Mouse (Mus musculus): ENCODE data around the gene Usp37.
A peak's percentile ranks its signal among the peaks of the same experiment; 100 is the strongest.

Gene Usp37

DNA sequence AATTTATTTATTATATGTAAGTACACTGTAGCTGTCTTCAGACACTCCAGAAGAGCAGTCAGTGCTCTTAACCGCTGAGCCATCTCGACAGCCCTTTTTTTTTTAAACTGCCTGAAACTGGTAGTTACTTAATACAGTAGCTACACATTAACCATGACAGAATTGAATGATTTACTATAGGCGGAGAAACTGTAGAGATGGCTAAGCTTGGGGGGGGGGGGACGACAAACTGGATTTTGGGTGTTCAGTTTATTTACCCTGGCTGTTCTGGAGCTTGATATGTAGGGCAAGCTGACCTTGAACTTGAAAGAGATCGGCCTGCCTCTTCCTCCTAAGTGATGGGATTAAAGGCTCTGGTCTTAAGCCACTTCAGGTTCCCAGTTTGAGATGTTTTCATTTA lies 32.8 kb downstream of the Usp37 start:
- H3K36me3 ChIP-seq (ENCODE audit: control insufficient read depth, insufficient read depth, low read length, poor library complexity, severe bottlenecking), result no peaks in the 10 kb centered on the region; the same call in 1 of the 2 replicates
- no peaks in the 10 kb centered on the region for H3K27me3 ChIP-seq (ENCODE audit: control insufficient read depth, insufficient read depth, low read length, poor library complexity, severe bottlenecking)
- no peak for DNase-seq (ENCODE audit: low read depth, low spot score)

DNA sequence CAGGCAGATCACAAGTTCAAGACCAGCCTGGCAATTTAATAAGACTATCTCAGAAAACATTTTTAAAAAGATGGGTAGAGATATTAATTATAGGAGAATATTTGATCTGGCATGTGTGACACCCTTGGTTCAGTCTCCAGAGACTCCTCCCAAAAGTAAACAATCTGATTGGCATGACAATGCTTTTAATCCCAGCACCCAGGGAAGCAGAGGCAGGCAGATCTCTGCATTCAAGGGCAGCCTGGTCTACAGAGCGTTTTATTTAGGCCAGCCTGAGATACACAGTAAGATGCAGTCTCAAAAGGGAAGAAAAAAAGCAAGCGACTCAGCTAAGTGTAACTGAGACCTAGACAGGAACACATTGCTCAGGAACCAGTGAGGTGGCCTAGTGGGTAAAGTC lies 36.3 kb downstream of the Usp37 start:
- Histone ChIP-seq H3K27me3 (ENCODE audit: control insufficient read depth, insufficient read depth, low read length, poor library complexity, severe bottlenecking) (no peaks in the 10 kb centered on the region), H3K36me3 (ENCODE audit: control insufficient read depth, insufficient read depth, low read length, poor library complexity, severe bottlenecking) (no peaks in the 10 kb centered on the region)
- peak; percentile 6 for DNase-seq (ENCODE audit: low read depth, low spot score)

DNA sequence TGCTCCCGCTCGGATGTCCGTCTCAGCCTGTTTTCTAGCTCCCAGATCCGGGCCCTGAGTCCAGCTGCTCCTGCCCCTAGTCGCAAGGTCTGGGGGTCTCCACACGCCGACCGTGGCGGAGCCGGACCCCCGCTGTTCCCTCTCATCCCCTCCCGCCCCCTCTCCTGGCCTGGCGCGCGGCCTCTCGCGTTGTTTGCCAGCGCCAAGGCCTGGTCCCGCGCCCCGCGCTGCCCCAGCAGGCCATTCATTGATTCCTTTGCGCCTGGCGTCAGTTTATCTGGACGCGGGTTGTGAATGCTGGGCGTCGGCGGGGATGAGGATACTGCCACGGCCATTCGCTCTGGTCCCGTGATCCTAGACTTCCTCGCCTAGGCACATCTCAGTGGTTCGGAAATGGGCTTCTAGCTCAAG lies 37.6 kb downstream of the Usp37 start:
- H3K36me3 ChIP-seq (ENCODE audit: control insufficient read depth, insufficient read depth, low read length, poor library complexity, severe bottlenecking), result no peaks in the 10 kb centered on the region
- H3K27me3 ChIP-seq (ENCODE audit: control insufficient read depth, insufficient read depth, low read length, poor library complexity, severe bottlenecking), result no peaks in the 10 kb centered on the region
- no peak for DNase-seq (ENCODE audit: low read depth, low spot score)

DNA sequence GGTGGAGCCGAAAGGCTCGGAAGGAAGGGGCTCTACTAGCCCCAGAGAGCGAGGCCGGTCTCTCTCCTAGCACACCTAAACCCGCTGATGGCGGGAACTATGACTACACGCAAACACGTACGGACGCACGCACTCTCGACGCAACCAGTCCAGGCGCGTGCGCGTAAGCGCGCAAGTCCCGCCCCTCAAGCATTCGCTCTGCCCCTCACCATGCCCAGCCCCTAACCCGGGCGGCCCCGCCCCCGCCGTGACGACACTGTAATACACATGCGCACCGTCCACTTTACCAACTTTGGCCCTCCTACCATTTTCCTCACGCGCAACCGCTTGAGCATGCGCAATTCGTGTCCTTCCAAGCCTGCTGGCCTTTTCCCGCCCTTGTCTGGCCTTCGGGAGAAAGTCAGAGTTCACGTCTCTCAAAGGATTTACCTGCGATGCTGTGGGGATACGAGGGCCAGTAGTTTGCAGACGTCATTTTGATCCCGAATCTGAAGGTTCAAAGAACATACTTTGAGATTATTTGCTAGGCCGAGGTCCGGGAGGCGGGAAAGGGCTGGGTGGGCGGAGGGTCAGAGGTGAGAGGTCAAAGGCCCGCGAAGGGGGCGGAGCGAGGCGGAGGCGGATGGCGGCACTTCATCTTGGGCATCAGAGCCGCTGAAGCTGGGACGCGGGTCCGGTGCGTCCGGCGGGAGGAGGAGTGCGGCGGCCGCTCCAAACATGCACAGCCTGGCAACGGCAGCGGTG lies 38.2 kb downstream of the Usp37 start, which contains the start of gene Cnot9:
Gene Cnot9, plus strand, starts transcription at position 338 of the 744 bp plus-strand sequence.
- Histone ChIP-seq H3K27me3 (ENCODE audit: control insufficient read depth, insufficient read depth, low read length, poor library complexity, severe bottlenecking) (no peaks in the 10 kb centered on the region), H3K36me3 (ENCODE audit: control insufficient read depth, insufficient read depth, low read length, poor library complexity, severe bottlenecking) (no peaks in the 10 kb centered on the region)
- peak; percentile 99 for DNase-seq (ENCODE audit: low read depth, low spot score)

DNA sequence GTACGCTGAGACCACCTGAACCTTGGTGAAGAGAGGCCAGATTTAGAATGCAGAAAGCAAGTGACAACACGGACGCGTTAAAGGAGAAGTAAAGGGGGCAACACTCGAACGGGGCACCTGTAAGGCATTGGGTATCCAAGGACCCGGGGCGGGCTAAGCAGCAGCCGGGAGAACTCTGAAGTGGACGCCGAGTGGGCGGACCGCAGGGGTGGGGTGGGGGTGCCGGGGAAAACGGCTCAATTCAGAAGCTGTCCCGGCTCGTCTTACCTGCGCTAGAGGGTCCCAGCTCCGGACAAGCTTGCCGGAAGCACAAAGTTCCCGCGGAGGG lies 38.7 kb downstream of the Usp37 start:
- Histone ChIP-seq H3K27me3 (ENCODE audit: control insufficient read depth, insufficient read depth, low read length, poor library complexity, severe bottlenecking) (no peaks in the 10 kb centered on the region), H3K36me3 (ENCODE audit: control insufficient read depth, insufficient read depth, low read length, poor library complexity, severe bottlenecking) (no peaks in the 10 kb centered on the region)
- DNase-seq (ENCODE audit: low read depth, low spot score), result no peak

DNA sequence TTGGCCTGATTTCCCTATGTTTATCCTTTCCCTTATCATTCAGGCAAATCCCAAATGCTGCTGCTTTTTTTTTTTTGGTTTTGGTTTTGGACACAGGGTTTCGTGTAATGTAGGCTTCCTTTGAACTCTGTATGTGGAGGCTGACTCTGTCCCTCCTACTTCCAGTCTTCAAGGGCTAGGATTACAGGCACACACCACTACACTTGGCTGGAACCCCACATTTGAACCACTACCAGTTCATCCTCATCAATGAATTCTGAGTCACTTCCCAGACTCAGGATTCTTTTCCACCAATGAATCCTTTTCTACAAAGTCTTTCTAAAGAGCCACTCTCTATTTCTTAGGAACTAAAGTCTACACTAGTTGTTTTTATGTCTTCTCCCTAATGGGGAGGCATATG lies 43.0 kb downstream of the Usp37 start:
- Histone ChIP-seq H3K36me3 (ENCODE audit: control insufficient read depth, insufficient read depth, low read length, poor library complexity, severe bottlenecking) (no peaks in the 10 kb centered on the region), H3K27me3 (ENCODE audit: control insufficient read depth, insufficient read depth, low read length, poor library complexity, severe bottlenecking) (no peaks in the 10 kb centered on the region)
- DNase-seq (ENCODE audit: low read depth, low spot score), result no peak

DNA sequence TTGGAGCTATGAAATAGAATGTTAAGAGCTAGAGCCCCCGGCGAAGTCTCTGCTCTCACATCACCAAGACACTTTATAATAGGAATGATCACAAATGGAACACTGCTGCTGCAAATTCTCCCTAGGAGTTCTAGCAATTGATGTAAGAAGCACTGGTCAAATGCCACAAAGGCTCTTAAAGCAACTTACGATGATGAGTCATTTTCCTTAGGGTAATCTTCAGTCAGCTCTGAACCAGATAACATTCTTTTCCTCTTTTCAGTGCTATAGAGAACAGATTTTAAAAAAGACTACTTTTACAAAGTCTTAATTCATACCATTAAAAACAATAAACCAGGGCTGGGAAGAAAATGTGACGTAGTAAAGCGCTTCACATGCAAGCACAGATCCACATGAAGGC lies 58.3 kb downstream of the Usp37 start:
- no peak for DNase-seq (ENCODE audit: low read depth, low spot score)
- Histone ChIP-seq H3K27me3 (ENCODE audit: control insufficient read depth, insufficient read depth, low read length, poor library complexity, severe bottlenecking) (no peaks in the 10 kb centered on the region), H3K36me3 (ENCODE audit: control insufficient read depth, insufficient read depth, low read length, poor library complexity, severe bottlenecking) (peaks cover 9% of the 10 kb centered on the region; the same call in 1 of the 2 replicates)

DNA sequence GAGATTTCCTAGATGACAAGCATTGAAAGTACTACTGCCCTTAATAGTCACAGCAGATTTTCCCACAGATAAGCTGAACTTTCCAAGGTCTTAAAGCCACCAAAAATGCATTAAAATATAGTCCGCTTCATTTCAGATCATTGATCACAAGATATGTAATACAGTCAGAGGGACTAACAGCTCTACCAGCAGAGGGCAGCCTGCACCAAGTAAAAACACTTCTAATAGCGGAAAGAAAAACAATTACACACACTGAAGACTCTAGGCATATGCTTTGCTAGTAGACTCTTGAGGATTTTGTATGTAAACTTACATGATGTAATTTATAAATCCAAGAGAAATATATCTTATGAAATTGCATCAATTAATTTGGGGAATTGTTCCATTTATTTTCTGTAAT lies 83.8 kb downstream of the Usp37 start:
- H3K27me3 ChIP-seq (ENCODE audit: control insufficient read depth, insufficient read depth, low read length, poor library complexity, severe bottlenecking), result no peaks in the 10 kb centered on the region
- H3K36me3 ChIP-seq (ENCODE audit: control insufficient read depth, insufficient read depth, low read length, poor library complexity, severe bottlenecking), result peaks cover 8% of the 10 kb centered on the region
- DNase-seq (ENCODE audit: low read depth, low spot score), result peak; percentile 57

DNA sequence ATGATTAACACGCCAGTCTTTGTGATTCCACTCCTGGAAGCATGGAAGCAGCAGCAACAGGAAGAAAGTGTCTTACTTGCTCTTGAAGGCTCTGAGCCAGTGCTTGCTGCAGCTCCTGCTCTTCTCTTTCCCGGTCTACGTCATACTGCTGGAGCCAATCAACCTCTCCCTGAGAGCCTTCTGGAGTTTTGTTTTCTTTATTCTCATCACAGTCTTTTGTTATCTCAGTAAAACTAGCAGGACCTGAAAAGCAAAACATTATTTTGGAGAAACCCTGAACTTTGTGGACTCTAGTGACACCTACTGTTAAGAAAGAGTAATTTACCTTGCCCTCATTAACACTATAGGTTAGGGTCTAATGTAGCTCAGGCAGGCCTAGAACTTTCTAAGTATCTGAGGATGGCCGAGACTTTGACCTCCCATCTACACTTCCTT lies 91.5 kb downstream of the Usp37 start:
- peak; percentile 67 for DNase-seq (ENCODE audit: low read depth, low spot score)
- Histone ChIP-seq H3K36me3 (ENCODE audit: control insufficient read depth, insufficient read depth, low read length, poor library complexity, severe bottlenecking) (peaks cover 13% of the 10 kb centered on the region), H3K27me3 (ENCODE audit: control insufficient read depth, insufficient read depth, low read length, poor library complexity, severe bottlenecking) (no peaks in the 10 kb centered on the region)

DNA sequence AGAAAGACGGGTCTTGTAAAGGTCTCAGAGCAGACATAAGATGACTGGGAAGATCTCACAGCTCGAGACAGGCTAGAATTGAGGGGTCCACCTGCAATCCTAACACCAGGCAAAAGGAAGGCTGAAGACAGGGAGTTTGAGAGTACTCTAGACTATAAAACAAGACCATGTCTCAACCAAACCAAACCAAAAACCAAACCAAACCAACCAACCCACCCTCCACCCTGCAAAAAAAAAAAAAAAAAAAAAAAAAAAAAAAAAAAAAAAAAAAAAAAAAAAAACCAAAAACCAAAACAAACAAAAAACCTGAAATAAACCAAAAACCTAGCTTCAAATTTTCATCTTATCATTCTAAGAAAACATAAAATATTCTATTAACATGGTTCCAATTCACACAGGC lies 99.5 kb downstream of the Usp37 start:
- DNase-seq (ENCODE audit: low read depth, low spot score), result no peak
- H3K36me3 ChIP-seq (ENCODE audit: control insufficient read depth, insufficient read depth, low read length, poor library complexity, severe bottlenecking), result peaks cover 13% of the 10 kb centered on the region
- no peaks in the 10 kb centered on the region for H3K27me3 ChIP-seq (ENCODE audit: control insufficient read depth, insufficient read depth, low read length, poor library complexity, severe bottlenecking)

DNA sequence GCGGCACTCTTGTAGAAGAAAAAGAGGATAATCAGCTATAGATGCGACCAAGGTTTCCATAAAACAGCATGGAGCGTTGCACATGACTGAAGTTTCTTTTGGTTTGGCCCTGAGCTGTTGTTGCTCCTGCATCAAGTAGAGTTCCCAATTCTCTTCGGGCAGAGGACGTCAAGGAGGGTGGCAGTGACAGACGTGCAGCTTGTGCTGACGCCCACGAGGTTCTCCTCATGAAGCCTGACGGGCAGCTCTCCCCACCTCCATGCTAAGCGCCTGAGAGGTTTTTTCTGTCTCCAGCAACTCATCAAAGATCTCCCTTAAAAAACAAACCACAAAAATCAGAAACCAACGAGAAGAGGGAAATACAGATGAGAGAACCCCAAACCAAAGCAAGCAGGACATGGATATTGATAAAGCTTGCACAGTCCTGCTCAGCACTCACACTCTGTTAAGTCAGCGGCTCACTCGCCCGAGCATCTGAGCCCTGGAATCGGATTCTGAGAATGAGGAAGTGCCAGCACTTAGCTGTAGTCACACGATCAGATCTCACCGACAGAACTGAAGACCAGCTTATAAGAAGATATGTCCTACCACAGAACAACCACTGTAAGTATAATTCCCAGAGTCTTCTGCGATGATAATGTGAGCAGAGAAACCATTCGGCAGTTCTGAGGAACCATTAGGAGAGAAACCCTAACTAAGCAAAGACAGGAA lies 104.8 kb downstream of the Usp37 start:
- H3K27me3 ChIP-seq (ENCODE audit: control insufficient read depth, insufficient read depth, low read length, poor library complexity, severe bottlenecking), result no peaks in the 10 kb centered on the region
- no peak for DNase-seq (ENCODE audit: low read depth, low spot score)
- H3K36me3 ChIP-seq (ENCODE audit: control insufficient read depth, insufficient read depth, low read length, poor library complexity, severe bottlenecking), result peaks cover 4% of the 10 kb centered on the region; the same call in 1 of the 2 replicates

DNA sequence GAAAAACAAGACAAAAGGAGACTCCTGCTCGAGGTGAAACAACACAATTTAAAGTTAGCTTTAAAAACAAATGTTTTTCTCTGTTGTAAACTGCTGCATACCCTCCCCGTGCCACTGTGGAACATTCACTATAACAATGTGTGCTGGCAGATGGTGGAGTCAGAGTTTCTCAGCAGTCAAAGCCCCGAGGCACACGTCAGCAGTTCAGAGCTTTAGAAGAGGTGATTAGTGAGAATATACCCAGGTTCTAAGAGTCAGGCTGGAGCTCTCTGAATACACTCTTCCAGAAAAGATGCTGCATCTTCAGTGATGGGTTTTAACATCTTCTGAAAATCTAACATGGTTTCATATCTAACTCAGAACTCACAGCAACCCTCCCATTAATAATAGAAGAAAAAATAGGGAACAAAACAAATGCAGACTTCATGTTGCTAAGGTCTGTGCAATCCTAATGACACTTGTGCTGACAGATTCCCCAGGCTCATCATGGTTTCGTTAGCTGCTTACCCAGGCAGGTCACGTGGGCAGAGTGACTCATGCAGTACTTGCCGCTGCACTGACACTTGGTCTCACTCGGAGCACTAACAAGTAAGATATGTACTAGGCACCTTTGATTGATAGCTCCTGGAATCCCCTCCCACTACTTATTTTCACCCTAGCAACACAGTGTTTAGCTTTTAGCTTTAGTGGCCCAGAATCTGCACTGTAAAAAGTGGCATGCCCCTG lies 106.2 kb downstream of the Usp37 start:
- H3K27me3 ChIP-seq (ENCODE audit: control insufficient read depth, insufficient read depth, low read length, poor library complexity, severe bottlenecking), result no peaks in the 10 kb centered on the region
- peak; percentile 11 for DNase-seq (ENCODE audit: low read depth, low spot score)
- peaks cover 2% of the 10 kb centered on the region; the same call in 1 of the 2 replicates for H3K36me3 ChIP-seq (ENCODE audit: control insufficient read depth, insufficient read depth, low read length, poor library complexity, severe bottlenecking)

DNA sequence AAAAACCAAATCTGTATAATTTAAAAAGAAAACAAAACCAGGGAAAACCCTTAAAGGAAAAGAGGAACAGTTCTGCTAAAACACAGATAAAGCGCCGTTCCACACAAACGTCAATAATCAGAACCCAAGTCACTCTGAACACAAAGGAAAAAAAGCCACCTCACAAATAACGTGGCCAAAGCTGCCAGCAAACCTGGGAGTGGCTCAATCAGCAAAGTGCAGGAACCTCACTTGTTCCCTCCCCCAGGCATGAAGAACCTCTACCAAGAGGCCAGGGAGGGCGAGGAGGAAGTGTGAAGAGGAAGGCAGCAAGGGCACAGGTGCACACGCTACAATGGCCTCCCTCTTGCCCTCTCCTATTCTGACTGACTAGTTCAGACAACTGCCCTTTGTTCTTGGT lies 108.5 kb downstream of the Usp37 start:
- DNase-seq (ENCODE audit: low read depth, low spot score), result peak; percentile 39
- Histone ChIP-seq H3K36me3 (ENCODE audit: control insufficient read depth, insufficient read depth, low read length, poor library complexity, severe bottlenecking) (peaks cover under 1% of the 10 kb centered on the region; the same call in 1 of the 2 replicates), H3K27me3 (ENCODE audit: control insufficient read depth, insufficient read depth, low read length, poor library complexity, severe bottlenecking) (no peaks in the 10 kb centered on the region)

DNA sequence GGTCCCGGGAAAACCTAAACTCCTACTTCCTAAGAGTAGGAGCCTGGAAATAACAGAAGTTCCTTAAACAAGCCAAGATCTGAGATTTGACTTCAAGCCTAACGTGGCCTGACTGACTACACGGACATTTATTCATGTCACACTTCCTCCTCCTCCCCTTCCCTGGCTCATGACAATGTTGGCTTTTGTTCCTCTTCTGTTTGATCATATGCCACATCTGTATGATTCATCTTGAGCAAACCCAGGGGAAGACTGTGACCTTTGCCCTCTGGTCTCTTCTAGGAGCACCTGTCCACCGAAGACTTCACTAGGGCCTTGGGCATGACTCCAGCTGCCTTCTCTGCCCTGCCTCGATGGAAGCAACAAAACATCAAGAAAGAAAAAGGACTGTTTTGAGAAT lies 109.5 kb downstream of the Usp37 start:
- peak; percentile 19 for DNase-seq (ENCODE audit: low read depth, low spot score)
- no peaks in the 10 kb centered on the region; the same call in 1 of the 2 replicates for H3K36me3 ChIP-seq (ENCODE audit: control insufficient read depth, insufficient read depth, low read length, poor library complexity, severe bottlenecking)
- H3K27me3 ChIP-seq (ENCODE audit: control insufficient read depth, insufficient read depth, low read length, poor library complexity, severe bottlenecking), result no peaks in the 10 kb centered on the region

DNA sequence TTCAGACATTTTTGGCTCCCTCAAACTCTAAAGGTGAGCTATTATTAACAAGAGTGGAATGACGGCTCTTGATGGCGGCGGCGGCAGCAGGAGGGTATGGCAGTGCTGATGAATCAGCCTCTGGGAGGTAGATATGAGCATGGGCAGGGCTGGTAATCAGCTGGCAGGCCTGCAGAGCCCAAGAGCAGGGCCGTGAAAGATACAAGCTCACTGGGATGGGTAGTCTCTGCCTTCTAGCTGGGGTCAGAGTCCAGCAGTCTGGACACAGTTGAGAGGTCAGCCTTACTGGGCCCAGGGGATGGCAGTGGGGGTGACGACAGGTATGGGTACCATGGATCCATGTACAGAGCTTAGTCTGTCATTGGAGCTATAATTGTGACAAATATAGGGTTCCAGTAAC lies 110.9 kb downstream of the Usp37 start:
- DNase-seq (ENCODE audit: low read depth, low spot score), result no peak
- Histone ChIP-seq H3K36me3 (ENCODE audit: control insufficient read depth, insufficient read depth, low read length, poor library complexity, severe bottlenecking) (no peaks in the 10 kb centered on the region), H3K27me3 (ENCODE audit: control insufficient read depth, insufficient read depth, low read length, poor library complexity, severe bottlenecking) (no peaks in the 10 kb centered on the region)
